Mouse (Mus musculus): Measurements from ENCODE around the gene Ddx23. TPM values are rescaled to one million over a fixed set of nuclear protein-coding genes. Genes with fewer than 3 reads are reported as not detected.

Ddx23 gene
- polyA plus RNA-seq, 1 experiment from 2014 or later, result 27.1 TPM

DNA sequence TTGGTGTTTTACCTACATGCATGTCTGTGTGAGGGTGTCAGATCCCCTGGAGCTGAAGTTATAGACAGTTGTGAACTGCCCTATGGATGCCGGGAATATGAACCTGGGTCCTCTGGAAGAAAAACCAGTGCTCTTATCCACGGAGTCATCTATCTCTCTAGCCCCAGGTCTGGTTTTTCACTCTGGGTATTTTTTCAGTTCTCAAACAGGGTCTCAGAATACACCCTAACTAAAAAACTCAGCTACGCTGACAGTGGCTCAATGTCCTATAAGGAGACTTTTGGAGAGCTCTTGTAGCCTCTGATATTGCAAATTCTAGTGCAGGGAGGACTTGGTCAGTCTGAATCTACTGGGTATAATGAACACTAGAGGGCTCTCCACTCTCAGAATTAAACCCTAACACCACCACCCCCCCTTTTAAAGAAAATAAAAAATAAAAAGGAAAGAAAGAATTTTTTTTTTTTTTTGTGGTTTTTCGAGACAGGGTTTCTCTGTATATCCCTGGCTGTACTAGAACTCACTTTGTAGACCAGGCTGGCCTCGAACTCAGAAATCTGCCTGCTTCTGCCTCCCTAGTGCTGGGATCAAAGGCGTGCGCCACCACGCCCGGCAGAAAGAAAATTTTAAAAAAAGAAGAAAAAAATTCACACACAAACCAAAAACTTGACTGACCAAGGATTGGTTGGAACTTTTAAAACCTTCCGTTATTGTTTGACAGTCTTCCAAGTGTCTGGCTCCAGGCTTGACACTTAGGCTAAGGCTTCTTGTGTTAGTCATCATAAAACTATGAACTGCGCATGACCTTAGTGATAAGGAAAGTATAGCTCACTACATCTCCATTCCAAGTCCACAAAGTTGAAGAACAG lies 1.6 kb upstream of the Ddx23 start:
- H3K4me1 ChIP-seq (replicated peaks; ENCODE audit: control insufficient read depth, insufficient read depth, low read length), result peaks cover 4% of the 10 kb centered on the region; the same call in 1 of the 2 replicates
- H3K9me3 ChIP-seq (ENCODE audit: control insufficient read depth, low read length), result no peaks in the 10 kb centered on the region
- H3K4me2 ChIP-seq (ENCODE audit: low read length), result no peak overlapping the region
- DNase-seq (ENCODE audit: low spot score) (no peak), ATAC-seq (replicated peaks; ENCODE audit: low FRiP score, low TSS enrichment, low read depth) (no peak)
- H3K27ac ChIP-seq (ENCODE audit: low read depth), result no peak overlapping the region
- no peak overlapping the region for H3K4me3 ChIP-seq (ENCODE audit: low read depth, low read length)
- no peaks in the 10 kb centered on the region for H3K27me3 ChIP-seq (replicated peaks; ENCODE audit: control insufficient read depth, insufficient read depth, low read length)
- H3K36me3 ChIP-seq (ENCODE audit: control insufficient read depth, insufficient read depth, low read length), result no peaks in the 10 kb centered on the region
- no peak overlapping the region for H3K9ac ChIP-seq (ENCODE audit: low read length)
- 76% methylated on average over 11 of the region's 11 CpGs for WGBS

DNA sequence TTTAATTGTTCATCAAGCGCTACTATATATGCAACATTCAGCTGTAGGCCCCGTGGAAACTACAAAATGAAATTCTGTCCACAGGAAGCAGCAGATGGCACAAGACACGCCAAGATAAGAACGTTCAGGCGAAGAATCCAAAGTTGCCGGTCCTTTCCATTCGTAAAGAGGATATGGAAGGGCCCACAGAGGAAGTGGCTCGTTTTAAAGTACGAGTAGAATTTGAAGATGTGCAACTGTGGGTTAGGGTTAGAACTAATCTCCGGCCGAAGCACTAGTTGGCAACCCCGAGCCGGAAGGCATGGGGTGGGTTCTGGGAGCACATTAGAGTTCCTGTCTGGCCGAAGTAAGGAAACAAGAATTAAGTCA lies 512 bp downstream of the Ddx23 start:
- Histone ChIP-seq H3K4me1 (replicated peaks; ENCODE audit: control insufficient read depth, insufficient read depth, low read length) (peaks cover 4% of the 10 kb centered on the region; the same call in 1 of the 2 replicates), H3K9ac (ENCODE audit: low read length) (peak overlapping the region; percentile 90), H3K9me3 (ENCODE audit: control insufficient read depth, low read length) (no peaks in the 10 kb centered on the region), H3K36me3 (ENCODE audit: control insufficient read depth, insufficient read depth, low read length) (peaks cover 19% of the 10 kb centered on the region), H3K4me3 (ENCODE audit: low read depth, low read length) (peak overlapping the region; percentile 87), H3K27me3 (replicated peaks; ENCODE audit: control insufficient read depth, insufficient read depth, low read length) (no peaks in the 10 kb centered on the region), H3K27ac (ENCODE audit: low read depth) (peak overlapping the region; percentile 91), H3K4me2 (ENCODE audit: low read length) (peak overlapping the region; percentile 88)
- ATAC-seq (replicated peaks; ENCODE audit: low FRiP score, low TSS enrichment, low read depth) (no peak; the same call in 1 of the 2 replicates), DNase-seq (ENCODE audit: low spot score) (no peak)
- WGBS, result under 1% methylated on average over 14 of the region's 14 CpGs

DNA sequence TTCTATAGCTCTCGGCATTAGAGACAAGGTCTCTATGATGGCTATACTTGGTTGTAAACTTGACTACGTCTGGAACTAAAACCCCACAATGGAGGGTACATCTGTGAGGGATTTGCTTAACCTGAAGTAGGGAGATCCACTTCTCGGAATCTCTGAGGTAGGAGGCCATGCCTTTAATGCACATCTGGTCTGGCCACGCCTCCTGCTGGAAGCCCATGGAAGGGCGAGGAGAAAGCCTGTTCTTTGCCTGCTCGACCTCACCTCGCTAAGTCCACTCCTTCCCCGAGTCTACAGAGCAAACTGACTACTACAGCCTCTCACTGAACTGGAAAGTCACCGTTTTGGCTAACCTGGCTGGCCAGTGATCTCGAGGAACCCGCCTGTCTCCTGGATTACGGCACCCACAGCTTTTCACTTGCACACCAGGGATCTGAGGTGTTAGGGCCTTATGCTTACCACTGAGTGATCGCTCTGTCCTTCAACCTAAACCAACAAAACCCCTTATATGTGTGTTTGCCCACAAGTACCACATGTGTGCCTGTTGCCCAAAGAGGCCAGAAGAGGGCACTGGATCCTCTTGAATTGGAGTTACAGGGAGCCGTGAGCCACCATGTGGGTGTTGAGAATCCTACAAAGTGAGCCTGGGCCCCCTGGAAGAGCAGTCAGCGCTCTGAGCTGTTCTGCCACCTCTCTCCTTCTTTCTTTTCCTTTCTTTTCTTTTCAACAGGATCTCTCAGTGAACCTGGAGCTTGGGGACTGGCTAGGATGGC lies 5.5 kb downstream of the Ddx23 start:
- peaks cover 69% of the 10 kb centered on the region for H3K36me3 ChIP-seq (ENCODE audit: control insufficient read depth, insufficient read depth, low read length)
- 83% methylated on average over 15 of the region's 15 CpGs for WGBS
- no peak for ATAC-seq (replicated peaks; ENCODE audit: low FRiP score, low TSS enrichment, low read depth)

DNA sequence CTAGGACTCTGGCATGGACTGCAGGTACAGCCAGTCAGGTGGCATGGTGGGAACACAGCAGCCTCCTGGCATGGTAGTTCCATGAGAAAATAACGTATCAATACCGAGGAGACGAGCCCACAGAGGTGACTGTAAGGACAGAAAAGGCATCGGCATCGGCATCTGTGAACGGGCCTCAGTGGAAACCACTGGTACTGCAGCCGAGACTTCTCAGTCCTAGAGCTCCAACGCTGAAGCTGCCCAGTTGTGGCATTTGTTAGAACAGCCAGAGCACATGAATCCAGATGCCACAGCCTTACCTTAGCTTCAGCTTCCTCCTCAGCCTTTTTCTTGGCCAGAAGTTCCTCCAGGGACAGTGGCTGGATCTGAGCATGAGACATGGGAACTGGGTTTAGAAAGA lies 10.5 kb downstream of the Ddx23 start:
- no peaks in the 10 kb centered on the region for H3K9me3 ChIP-seq (ENCODE audit: control insufficient read depth, low read length)
- peaks cover 100% of the 10 kb centered on the region for H3K36me3 ChIP-seq (ENCODE audit: control insufficient read depth, insufficient read depth, low read length)
- H3K27me3 ChIP-seq (replicated peaks; ENCODE audit: control insufficient read depth, insufficient read depth, low read length), result no peaks in the 10 kb centered on the region
- H3K9ac ChIP-seq (ENCODE audit: low read length), result no peak overlapping the region
- 92% methylated on average over 8 of the region's 8 CpGs for WGBS
- no peak overlapping the region for H3K27ac ChIP-seq (ENCODE audit: low read depth)
- DNase-seq (ENCODE audit: low spot score) (no peak), ATAC-seq (replicated peaks; ENCODE audit: low FRiP score, low TSS enrichment, low read depth) (no peak)
- no peaks in the 10 kb centered on the region for H3K4me1 ChIP-seq (replicated peaks; ENCODE audit: control insufficient read depth, insufficient read depth, low read length)
- H3K4me2 ChIP-seq (ENCODE audit: low read length), result no peak overlapping the region
- H3K4me3 ChIP-seq (ENCODE audit: low read depth, low read length), result no peak overlapping the region

More for the DNA sequence above, 5.5 kb downstream of the Ddx23 start:
- no peak overlapping the region for H3K4me2 ChIP-seq (ENCODE audit: low read length)
- no peak overlapping the region for H3K4me3 ChIP-seq (ENCODE audit: low read depth, low read length)
- H3K4me1 ChIP-seq (replicated peaks; ENCODE audit: control insufficient read depth, insufficient read depth, low read length), result peaks cover 4% of the 10 kb centered on the region; the same call in 1 of the 2 replicates
- H3K9me3 ChIP-seq (ENCODE audit: control insufficient read depth, low read length), result no peaks in the 10 kb centered on the region
- H3K27ac ChIP-seq (ENCODE audit: low read depth), result no peak overlapping the region
- H3K9ac ChIP-seq (ENCODE audit: low read length), result no peak overlapping the region
- no peaks in the 10 kb centered on the region for H3K27me3 ChIP-seq (replicated peaks; ENCODE audit: control insufficient read depth, insufficient read depth, low read length)
- no peak for DNase-seq (ENCODE audit: low spot score)

DNA sequence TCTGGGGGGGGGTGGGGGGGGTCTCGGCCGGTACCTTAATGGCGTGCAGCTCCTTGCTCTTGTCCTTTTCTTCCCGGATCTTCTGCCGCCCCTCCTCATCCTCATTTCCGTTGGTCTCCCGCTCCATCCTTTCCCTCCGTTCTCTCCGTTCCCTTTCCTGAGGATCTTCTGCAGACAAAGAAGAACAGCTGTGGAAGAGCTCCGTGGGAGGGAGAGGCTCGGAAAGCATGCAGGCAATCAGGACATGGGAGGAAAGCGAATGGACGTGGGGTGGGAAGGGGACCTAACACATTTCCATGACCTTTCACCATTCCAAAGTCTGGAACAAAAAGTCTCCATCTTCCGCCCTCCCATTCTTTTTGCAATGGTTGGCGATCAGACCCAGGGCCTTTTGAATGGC lies 11.3 kb downstream of the Ddx23 start:
- H3K9me3 ChIP-seq (ENCODE audit: control insufficient read depth, low read length), result no peaks in the 10 kb centered on the region
- no peak overlapping the region for H3K4me2 ChIP-seq (ENCODE audit: low read length)
- no peak overlapping the region for H3K4me3 ChIP-seq (ENCODE audit: low read depth, low read length)
- 94% methylated on average over 15 of the region's 15 CpGs for WGBS
- DNase-seq (ENCODE audit: low spot score), result no peak
- no peak overlapping the region for H3K9ac ChIP-seq (ENCODE audit: low read length)
- H3K27ac ChIP-seq (ENCODE audit: low read depth), result no peak overlapping the region
- no peaks in the 10 kb centered on the region for H3K27me3 ChIP-seq (replicated peaks; ENCODE audit: control insufficient read depth, insufficient read depth, low read length)
- peaks cover 100% of the 10 kb centered on the region for H3K36me3 ChIP-seq (ENCODE audit: control insufficient read depth, insufficient read depth, low read length)
- no peaks in the 10 kb centered on the region for H3K4me1 ChIP-seq (replicated peaks; ENCODE audit: control insufficient read depth, insufficient read depth, low read length)
- ATAC-seq (replicated peaks; ENCODE audit: low FRiP score, low TSS enrichment, low read depth), result no peak

DNA sequence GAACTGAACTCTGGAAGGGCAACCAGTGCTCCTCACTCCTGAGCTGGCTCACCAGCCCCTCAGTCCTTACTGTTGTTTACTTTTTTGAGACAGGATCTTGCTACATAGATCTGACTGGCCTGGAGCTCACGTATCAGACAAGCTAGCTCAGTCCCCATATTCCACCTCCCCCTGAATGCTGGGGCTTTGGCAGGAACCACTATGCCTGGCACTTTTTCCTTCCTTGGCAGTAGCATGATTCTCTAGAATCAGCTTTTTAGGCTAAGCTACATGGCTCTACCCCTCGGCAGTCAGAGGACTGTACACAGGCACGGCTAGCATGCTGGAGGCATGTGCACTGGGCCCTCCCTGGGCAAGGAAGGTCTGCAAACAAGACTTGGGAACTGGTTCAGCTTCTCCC lies 14.6 kb downstream of the Ddx23 start:
- no peak for ATAC-seq (replicated peaks; ENCODE audit: low FRiP score, low TSS enrichment, low read depth)
- no peak for DNase-seq (ENCODE audit: low spot score)
- H3K4me1 ChIP-seq (replicated peaks; ENCODE audit: control insufficient read depth, insufficient read depth, low read length), result no peaks in the 10 kb centered on the region
- 89% methylated on average over 3 of the region's 3 CpGs for WGBS
- H3K27ac ChIP-seq (ENCODE audit: low read depth), result no peak overlapping the region
- H3K9ac ChIP-seq (ENCODE audit: low read length), result no peak overlapping the region
- no peaks in the 10 kb centered on the region for H3K9me3 ChIP-seq (ENCODE audit: control insufficient read depth, low read length)
- peaks cover 100% of the 10 kb centered on the region for H3K36me3 ChIP-seq (ENCODE audit: control insufficient read depth, insufficient read depth, low read length)
- H3K27me3 ChIP-seq (replicated peaks; ENCODE audit: control insufficient read depth, insufficient read depth, low read length), result no peaks in the 10 kb centered on the region
- H3K4me2 ChIP-seq (ENCODE audit: low read length), result no peak overlapping the region
- no peak overlapping the region for H3K4me3 ChIP-seq (ENCODE audit: low read depth, low read length)

DNA sequence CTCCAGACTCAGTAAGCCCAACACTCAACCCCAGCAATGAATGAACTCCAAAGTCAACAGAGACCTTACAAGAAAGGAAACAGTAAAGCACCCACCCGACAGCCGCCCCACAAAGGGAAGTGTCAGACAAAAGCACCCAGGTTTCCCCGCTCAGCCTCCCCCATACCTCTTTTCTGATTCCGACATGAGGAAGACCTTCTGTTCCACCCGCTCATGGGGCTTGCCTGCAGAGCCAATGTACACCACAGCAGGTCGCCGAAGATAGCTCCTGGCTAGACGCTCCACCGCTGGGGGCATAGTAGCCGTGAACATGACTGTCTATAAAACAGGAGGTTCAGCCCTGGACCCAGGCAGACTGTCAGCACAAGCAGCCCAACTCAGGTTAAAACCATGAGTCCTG lies 15.4 kb downstream of the Ddx23 start:
- no peak overlapping the region for H3K9ac ChIP-seq (ENCODE audit: low read length)
- peaks cover 100% of the 10 kb centered on the region for H3K36me3 ChIP-seq (ENCODE audit: control insufficient read depth, insufficient read depth, low read length)
- no peak for DNase-seq (ENCODE audit: low spot score)
- no peak overlapping the region for H3K4me2 ChIP-seq (ENCODE audit: low read length)
- no peaks in the 10 kb centered on the region for H3K27me3 ChIP-seq (replicated peaks; ENCODE audit: control insufficient read depth, insufficient read depth, low read length)
- no peaks in the 10 kb centered on the region for H3K4me1 ChIP-seq (replicated peaks; ENCODE audit: control insufficient read depth, insufficient read depth, low read length)
- H3K9me3 ChIP-seq (ENCODE audit: control insufficient read depth, low read length), result no peaks in the 10 kb centered on the region
- no peak overlapping the region for H3K27ac ChIP-seq (ENCODE audit: low read depth)
- 92% methylated on average over 10 of the region's 10 CpGs for WGBS
- no peak for ATAC-seq (replicated peaks; ENCODE audit: low FRiP score, low TSS enrichment, low read depth)
- no peak overlapping the region for H3K4me3 ChIP-seq (ENCODE audit: low read depth, low read length)

DNA sequence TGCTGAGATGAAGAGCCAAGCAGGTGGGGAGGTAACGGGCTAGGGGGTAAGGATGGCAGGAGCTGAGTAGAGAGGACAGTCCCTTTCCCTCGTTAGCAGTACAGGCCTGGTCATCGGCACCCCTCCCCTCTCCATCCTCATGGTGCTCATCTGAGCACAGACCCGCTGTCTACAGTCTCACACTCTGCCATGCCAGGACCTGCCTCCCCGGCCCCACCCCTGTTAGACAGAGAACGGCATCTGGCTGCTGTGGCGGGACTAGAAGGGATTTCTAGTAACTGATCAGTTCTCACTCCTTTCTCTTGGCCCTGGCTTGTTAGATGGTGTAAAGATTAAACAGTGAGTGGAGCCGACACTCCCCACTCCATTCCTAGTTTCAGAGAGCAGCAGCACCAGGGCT lies 16.0 kb downstream of the Ddx23 start:
- no peak for DNase-seq (ENCODE audit: low spot score)
- Histone ChIP-seq H3K4me3 (ENCODE audit: low read depth, low read length) (no peak overlapping the region), H3K4me1 (replicated peaks; ENCODE audit: control insufficient read depth, insufficient read depth, low read length) (no peaks in the 10 kb centered on the region), H3K4me2 (ENCODE audit: low read length) (no peak overlapping the region), H3K9me3 (ENCODE audit: control insufficient read depth, low read length) (no peaks in the 10 kb centered on the region), H3K9ac (ENCODE audit: low read length) (no peak overlapping the region), H3K27ac (ENCODE audit: low read depth) (no peak overlapping the region), H3K27me3 (replicated peaks; ENCODE audit: control insufficient read depth, insufficient read depth, low read length) (no peaks in the 10 kb centered on the region), H3K36me3 (ENCODE audit: control insufficient read depth, insufficient read depth, low read length) (peaks cover 100% of the 10 kb centered on the region)
- ATAC-seq (replicated peaks; ENCODE audit: low FRiP score, low TSS enrichment, low read depth), result no peak
- 81% methylated on average over 8 of the region's 8 CpGs for WGBS
